Mouse (Mus musculus) layer of hippocampus, postnatal 10 days (tissue): ENCODE data around the gene Gdpd3. TPM values are rescaled to one million over a fixed set of nuclear protein-coding genes. Genes with fewer than 3 reads are reported as not detected.

ENCODE experiments used
- DNase-seq, 2 experiments: peaks; one replicate each; pipeline ENCODE4 v3.0.0; 2021; ENCODE audit warnings: low spot score in 2 of 2
- total RNA-seq, 2 experiments: library from RNA; stranded (reverse); gene quantifications; 2 replicates each; pipeline ENCODE4 v1.2.3; 2021

The Gdpd3 gene
- total RNA-seq, 2 experiments from 2014 or later: 2.7 to 3.0 TPM

GRCm38 (mm10) chr7:126802134-126802889, 36.2 kb downstream of the Gdpd3 start:
- DNase-seq: no peak

DNA sequence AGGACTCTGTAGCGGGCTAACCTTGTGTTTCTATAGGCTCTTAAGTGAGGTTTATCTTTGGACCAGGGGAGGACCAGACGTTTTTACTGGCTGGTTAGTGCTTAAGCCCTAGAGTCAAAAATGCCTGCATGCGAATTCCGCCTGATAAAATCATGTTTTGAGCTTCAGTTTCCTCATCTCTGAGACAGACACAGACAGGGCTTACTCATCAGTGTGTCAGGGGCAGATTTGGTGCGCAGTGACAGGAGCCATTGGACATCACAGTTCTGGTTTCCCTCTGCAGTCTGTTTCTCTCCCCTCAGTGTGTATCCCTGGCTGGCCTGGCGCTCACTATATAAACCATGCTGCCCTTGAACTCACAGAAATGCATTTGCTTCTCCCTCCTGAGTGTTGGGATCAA, 37.0 kb downstream of the Gdpd3 start:
- DNase-seq: no peak

- DNase-seq: no peak
Observed at GRCm38 (mm10) chr7:126803751-126804150, 37.6 kb downstream of the Gdpd3 start.

GRCm38 (mm10) chr7:126806956-126807355, 40.8 kb downstream of the Gdpd3 start:
- no peak for DNase-seq

GRCm38 (mm10) chr7:126807405-126807804, 41.3 kb downstream of the Gdpd3 start:
- DNase-seq: no peak

DNA sequence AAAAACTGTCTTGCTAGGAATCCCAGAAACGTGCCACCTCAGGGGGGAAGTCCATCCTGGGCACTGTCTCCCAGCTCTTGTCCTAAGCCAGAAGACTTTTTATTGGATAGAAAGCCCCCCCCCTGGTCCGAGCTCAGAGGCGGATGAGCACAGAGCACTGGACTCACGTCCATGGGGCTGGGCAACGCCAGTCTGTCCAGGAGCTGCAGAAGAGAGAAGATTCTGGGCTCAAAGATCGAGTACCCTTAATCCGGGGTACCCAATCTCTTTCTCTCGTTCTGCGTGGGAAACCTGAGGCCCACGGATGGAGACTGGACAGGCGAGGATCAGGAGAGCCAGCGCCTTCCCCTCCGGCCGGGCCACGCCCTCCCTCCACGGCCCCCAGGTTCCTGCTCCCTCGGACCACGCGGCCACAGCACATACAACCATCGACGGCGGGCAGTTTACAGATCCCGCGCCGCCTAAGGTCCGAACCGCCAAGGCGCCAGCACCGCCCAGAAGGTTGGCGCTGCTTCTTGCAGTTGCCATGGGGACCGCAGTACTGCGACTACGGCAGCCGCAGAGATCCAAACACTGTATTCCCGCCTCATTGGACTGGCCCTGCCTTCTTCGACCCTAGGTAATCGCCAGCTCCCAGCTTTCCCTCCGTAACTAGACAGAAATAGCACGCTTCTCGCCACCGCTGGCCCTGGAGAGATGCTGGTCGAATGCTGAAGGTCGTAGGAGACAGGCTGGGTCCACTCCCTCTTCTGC, 42.7 kb downstream of the Gdpd3 start:
- DNase-seq: peak; percentile 79 to 86

DNA sequence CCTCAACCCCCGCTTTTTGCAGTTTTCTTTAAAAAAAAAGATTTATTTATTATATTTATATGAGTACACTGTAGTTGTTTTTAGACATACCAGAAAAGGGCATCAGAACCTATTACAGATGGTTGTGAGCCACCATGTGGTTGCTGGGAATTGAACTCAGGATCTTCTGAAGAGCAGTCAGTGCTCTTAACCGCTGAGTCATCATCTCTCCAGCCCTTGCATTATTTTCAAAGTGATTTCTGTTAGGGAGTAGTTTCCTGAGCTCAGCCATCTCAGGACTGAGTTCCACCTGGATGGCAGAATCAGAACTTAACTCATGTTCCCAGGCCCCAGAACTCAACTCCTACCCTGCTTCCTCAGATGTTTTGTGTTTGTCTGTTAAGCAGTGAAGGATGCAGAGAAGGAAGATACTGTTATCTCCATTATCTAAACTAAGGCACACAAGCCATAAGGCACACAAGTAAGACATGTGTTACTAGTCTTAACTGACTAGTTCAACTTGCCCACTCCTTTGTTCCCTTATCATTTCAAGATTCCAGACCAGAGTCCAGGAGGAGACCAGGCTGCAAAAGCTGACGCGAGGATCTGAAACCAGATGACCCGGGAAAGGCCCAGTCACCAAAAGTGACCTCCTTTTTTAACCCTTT, 43.7 kb downstream of the Gdpd3 start:
- no peak for DNase-seq

DNA sequence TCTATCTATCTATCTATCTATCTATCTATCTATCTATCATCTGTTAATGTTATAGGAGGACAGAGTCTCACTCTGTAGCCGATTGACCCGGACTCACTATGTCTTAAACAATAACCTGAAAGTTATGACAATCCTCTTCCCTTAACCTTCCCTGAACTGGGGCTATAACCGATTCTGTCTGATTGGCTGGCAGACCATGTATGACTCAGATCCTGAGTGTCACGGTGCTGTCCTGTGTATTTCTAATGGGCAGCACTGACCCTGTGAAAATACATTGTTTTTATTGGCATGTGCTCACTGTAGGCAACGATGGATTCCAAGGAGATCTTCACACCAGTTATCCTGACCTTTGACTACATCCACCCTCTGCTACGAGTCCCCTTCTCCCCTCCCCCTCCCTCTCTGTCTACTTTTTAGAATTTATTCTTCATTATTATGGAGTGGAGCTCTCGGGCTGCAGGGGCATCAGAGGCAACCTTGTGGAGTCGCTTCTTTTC, 49.6 kb downstream of the Gdpd3 start:
- DNase-seq: no peak

DNA sequence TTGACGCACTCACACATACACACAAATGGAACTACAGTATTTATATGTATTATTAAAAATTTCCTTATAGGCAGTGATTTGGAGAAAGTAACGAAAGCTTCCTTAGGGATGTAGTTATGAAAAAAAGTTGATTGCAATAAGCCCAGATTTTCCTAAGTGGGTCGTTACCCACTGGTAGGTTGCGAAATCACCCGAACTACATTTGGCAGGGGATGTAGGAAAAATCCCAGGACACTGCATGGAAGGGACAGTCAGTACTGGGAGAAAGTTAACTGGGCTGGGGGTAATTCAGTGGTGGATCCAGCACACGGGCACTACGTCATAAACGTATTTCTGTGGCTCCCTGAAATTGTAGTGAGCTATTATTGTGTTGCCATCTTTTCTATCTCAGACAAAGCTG, 50.4 kb downstream of the Gdpd3 start:
- DNase-seq: no peak

DNA sequence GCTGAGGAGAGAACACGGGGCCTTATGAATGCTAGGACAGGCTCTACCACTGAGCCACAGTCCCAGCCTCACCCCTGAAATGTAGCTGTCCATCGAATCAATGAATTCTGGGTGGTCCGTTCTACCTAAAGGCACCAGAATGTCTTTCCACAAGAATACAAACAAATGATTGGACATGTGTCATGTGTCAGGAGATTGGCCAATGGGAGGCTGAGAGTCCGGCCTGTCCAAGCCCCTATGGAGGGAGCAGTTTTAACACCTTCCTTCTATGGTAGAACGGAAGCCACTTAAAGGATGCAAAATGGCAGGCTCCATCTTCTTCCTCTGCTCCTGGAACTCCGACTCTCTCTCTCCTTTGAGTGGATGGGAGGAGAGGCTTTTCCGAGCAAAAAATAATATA, 51.5 kb downstream of the Gdpd3 start:
- DNase-seq: no peak

- no peak for DNase-seq
Observed at GRCm38 (mm10) chr7:126818818-126819217, 52.7 kb downstream of the Gdpd3 start.

GRCm38 (mm10) chr7:126821835-126822511, 55.8 kb downstream of the Gdpd3 start:
- DNase-seq: peak; percentile 84 to 88

DNA sequence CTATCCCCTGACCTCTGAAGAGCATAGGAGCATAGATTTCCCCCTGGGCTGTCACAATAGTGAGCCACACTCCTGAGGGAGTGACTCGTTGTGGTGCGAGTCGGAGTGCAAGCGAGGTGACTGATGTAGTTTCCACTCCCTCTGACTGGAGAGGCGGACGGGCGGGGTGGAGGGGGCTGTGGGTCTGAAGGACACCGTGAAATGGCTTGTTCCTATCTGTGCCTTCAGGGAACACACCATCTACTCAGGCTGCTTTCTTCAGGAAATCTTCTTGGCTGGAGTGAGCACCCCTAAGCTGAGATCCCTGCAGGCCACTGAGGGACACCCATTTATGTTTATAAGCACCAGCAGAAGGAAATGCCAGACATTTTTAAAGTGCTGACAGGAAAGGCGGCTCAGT, 56.6 kb downstream of the Gdpd3 start:
- DNase-seq: no peak

DNA sequence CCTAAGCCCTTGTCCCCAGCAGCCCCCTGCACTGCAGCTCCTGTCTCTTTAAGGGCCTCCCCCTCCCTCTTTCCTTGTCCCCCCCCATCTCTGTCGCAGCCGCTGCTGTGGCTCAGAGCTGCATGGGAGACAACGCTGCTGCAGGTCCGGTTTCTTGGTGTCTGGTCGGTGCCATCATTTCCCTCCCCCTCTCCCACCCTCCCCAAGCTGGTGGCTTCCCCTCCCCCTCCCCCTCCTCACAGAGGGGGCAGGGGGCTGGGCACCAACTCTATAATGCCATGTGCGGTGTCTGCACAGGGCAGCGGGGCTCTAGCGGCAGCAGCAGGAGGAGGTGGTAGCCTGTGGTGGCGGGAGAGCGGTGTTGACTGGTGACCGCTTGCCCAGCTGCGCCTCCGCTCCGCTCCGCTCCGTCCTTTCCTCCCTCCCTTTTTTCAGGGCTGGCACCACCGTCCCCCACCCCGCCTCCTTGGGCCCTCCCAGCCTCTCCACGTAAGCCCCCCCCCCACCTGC, 57.1 kb downstream of the Gdpd3 start:
- DNase-seq: peak in 1 of 2 experiments; percentile 46

DNA sequence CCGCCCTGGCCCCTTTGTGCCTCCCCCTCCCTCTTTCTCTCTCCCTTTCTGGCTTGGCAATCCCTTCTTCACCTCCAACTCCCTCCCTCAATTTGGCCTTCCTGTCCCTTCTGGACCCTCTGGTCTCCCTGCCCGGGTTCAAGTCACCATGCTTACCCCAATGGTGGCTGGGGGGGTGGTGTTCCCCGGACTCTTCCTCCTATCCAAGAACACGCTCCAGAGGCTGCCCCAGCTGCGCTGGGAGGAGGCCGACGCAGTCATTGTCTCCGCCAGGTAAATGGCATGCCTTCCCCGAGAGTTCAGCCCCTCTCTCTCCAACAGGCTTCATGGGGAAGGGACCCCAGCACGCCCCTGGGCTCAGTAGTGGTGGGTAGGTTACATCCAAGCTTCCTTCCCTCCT, 57.8 kb downstream of the Gdpd3 start:
- DNase-seq: no peak

Other genes starting within 250 kb of the Gdpd3 start
- 100 to 1,000 TPM; 199 to 200 TPM for gene Eif3c, start 199.9 kb upstream of the Gdpd3 start, total RNA-seq
- under 1 TPM; 0.43 to 0.51 TPM for gene Apobr, start 181.4 kb upstream of the Gdpd3 start, total RNA-seq
- 10 to 100 TPM; 20.8 to 23.2 TPM for gene Cln3, start 180.5 kb upstream of the Gdpd3 start, total RNA-seq
- not detected for gene Il27, start 171.4 kb upstream of the Gdpd3 start, total RNA-seq
- gene Nupr1, start 135.5 kb upstream of the Gdpd3 start, total RNA-seq: 1 to 10 TPM; 2.9 to 5.5 TPM
- gene Sgf29, start 117.0 kb upstream of the Gdpd3 start, total RNA-seq: 10 to 100 TPM; 27.1 to 36.3 TPM
- gene Sult1a1, start 89.9 kb upstream of the Gdpd3 start, total RNA-seq: 1 to 10 TPM; 3.8 to 5.3 TPM
- gene Bola2, start 70.9 kb upstream of the Gdpd3 start, total RNA-seq: 100 to 1,000 TPM; 114 to 137 TPM
- gene Slx1b, start 70.5 kb upstream of the Gdpd3 start, total RNA-seq: 10 to 100 TPM; 20.1 to 21.5 TPM
- 100 to 1,000 TPM; 145 to 151 TPM for gene Coro1a, start 58.5 kb upstream of the Gdpd3 start, total RNA-seq
- 100 to 1,000 TPM; 146 to 150 TPM for gene Mapk3, start 6.7 kb upstream of the Gdpd3 start, total RNA-seq
- 100 to 1,000 TPM; 150 to 152 TPM for gene Ypel3, start 10.6 kb downstream of the Gdpd3 start, total RNA-seq
- gene Tbx6, start 15.1 kb downstream of the Gdpd3 start, total RNA-seq: under 1 TPM; 0.62 to 0.69 TPM
- 10 to 100 TPM; 56.2 to 64.6 TPM for gene Ppp4c, start 26.2 kb downstream of the Gdpd3 start, total RNA-seq
- gene Fam57b, start 31.3 kb downstream of the Gdpd3 start, total RNA-seq: 100 to 1,000 TPM; 133 to 147 TPM
- gene 4930451I11Rik, start 65.3 kb downstream of the Gdpd3 start, total RNA-seq: not detected
- 10 to 100 TPM; 54.0 to 54.1 TPM for gene Doc2a, start 81.1 kb downstream of the Gdpd3 start, total RNA-seq
- 10 to 100 TPM; 38.8 to 40.9 TPM for gene Hirip3, start 95.6 kb downstream of the Gdpd3 start, total RNA-seq
- 10 to 100 TPM; 56.1 to 58.8 TPM for gene Ino80e, start 96.0 kb downstream of the Gdpd3 start, total RNA-seq
- gene Taok2, start 118.4 kb downstream of the Gdpd3 start, total RNA-seq: 100 to 1,000 TPM; 147 to 167 TPM
- 10 to 100 TPM; 23.6 to 28.3 TPM for gene Tmem219, start 156.6 kb downstream of the Gdpd3 start, total RNA-seq
- gene Kctd13, start 162.5 kb downstream of the Gdpd3 start, total RNA-seq: 100 to 1,000 TPM; 151 to 152 TPM
- gene Asphd1, start 183.2 kb downstream of the Gdpd3 start, total RNA-seq: 10 to 100 TPM; 35.6 to 46.1 TPM
- gene Sez6l2, start 184.2 kb downstream of the Gdpd3 start, total RNA-seq: 100 to 1,000 TPM; 273 to 305 TPM
- 100 to 1,000 TPM; 129 to 149 TPM for gene Cdipt, start 209.6 kb downstream of the Gdpd3 start, total RNA-seq
- gene Cdiptos, start 209.8 kb downstream of the Gdpd3 start, total RNA-seq: under 1 TPM in 1 of 2 experiments, not detected in 1; 0.31 TPM
- 1 to 10 TPM; 5.6 to 6.2 TPM for gene Mvp, start 248.3 kb downstream of the Gdpd3 start, total RNA-seq